Mouse (Mus musculus) embryonic facial prominence, embryonic 15.5 days (tissue): ENCODE results near the gene Catsperd. TPM values are rescaled to one million over a fixed set of nuclear protein-coding genes. Genes with fewer than 3 reads are reported as not detected.
A peak's percentile ranks its signal among the peaks of the same experiment; 100 is the strongest.
"Not testable (repeated sequence)": the region's sequence is repeated elsewhere in the genome, so short reads cannot be mapped to it uniquely, and the experiment has no call there.

Experiments
- ATAC-seq: fragments of 200-750 bp; cut with Nextera tagmentation; 2 replicates; pipeline ENCODE4 v1.8.0; 2017; ENCODE audit warnings: low read depth, moderate TSS enrichment; ENCODE audit not compliant: insufficient number of reproducible peaks, low FRiP score, low TSS enrichment
- H3K27ac ChIP-seq: fragments of 300-500 bp; sonication (generic); replicated peaks from 2 replicates; pipeline ENCODE4 v1.5.1; 2015; ENCODE audit warnings: mild to moderate bottlenecking, inconsistent platforms
- H3K27me3 ChIP-seq: fragments of 300-500 bp; sonication (generic); 2 replicates; pipeline ENCODE4 v1.6.1; 2015; ENCODE audit warnings: inconsistent platforms
- H3K36me3 ChIP-seq: fragments of 300-500 bp; sonication (generic); 2 replicates; pipeline ENCODE4 v1.6.1; 2015; ENCODE audit warnings: mild to moderate bottlenecking, inconsistent platforms
- H3K4me1 ChIP-seq: fragments of 300-500 bp; sonication (generic); 2 replicates; pipeline ENCODE4 v1.6.1; 2015; ENCODE audit warnings: inconsistent platforms
- H3K4me2 ChIP-seq: fragments of 300-500 bp; sonication (generic); replicated peaks from 2 replicates; pipeline ENCODE4 v1.6.1; 2015; ENCODE audit warnings: mild to moderate bottlenecking, inconsistent platforms
- H3K4me3 ChIP-seq: fragments of 300-500 bp; sonication (generic); replicated peaks from 2 replicates; pipeline ENCODE4 v1.5.1; 2015; ENCODE audit warnings: mild to moderate bottlenecking, inconsistent platforms
- H3K9ac ChIP-seq: fragments of 300-500 bp; sonication (generic); 2 replicates; pipeline ENCODE4 v1.6.1; 2015; ENCODE audit warnings: inconsistent platforms
- H3K9me3 ChIP-seq: fragments of 300-500 bp; sonication (generic); replicated peaks from 2 replicates; pipeline ENCODE4 v1.6.1; 2016; ENCODE audit warnings: inconsistent platforms
- WGBS: fragments of 180-500 bp; shearing (Covaris S2); methylation state at CpG from one replicate; pipeline ENCODE4 v1.1.7; 2015; 5-methylcytosine and 5-hydroxymethylcytosine counted together
- polyA plus RNA-seq: library from polyadenylated mRNA; unstranded; fragments of >200 nt; fragmentation: Nextera tagmentation; extraction: Ambion mirVana; gene quantifications from 2 replicates; pipeline ENCODE4 v1.2.1, GENCODE M21; 2015

The Catsperd gene
- polyA plus RNA-seq, 1 experiment from 2014 or later: 1.0 TPM

GRCm38 (mm10) chr17:56603186-56604069 is 24.5 kb upstream of the Catsperd start:
- Histone ChIP-seq H3K4me1 (peaks cover 6% of the 10 kb centered on the region), H3K9me3 (no peaks in the 10 kb centered on the region), H3K36me3 (peaks cover 86% of the 10 kb centered on the region), H3K27ac (no peak overlapping the region), H3K4me3 (no peak overlapping the region), H3K27me3 (no peaks in the 10 kb centered on the region), H3K9ac (no peak overlapping the region), H3K4me2 (no peak overlapping the region)
- 94% methylated on average over 28 of the region's 28 CpGs for WGBS
- no peak for ATAC-seq

DNA sequence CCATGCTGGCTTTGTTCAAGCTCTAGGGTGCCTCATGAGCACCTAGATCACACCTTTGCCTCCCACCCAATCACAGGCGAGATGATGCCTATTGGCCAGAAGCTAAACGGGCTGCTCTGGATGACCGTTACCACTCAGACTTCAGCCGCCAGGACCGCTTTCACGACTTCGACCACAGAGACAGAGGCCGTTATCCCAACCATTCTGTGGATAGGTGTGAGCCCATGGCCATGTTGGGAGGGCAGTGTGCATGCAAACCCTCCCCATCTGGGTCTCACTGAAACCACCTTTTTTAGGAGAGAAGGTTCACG is 23.9 kb upstream of the Catsperd start:
- no peaks in the 10 kb centered on the region for H3K9me3 ChIP-seq
- WGBS: 91% methylated on average over 9 of the region's 9 CpGs
- H3K36me3 ChIP-seq: peaks cover 86% of the 10 kb centered on the region
- no peak overlapping the region for H3K4me2 ChIP-seq
- H3K4me1 ChIP-seq: peaks cover 12% of the 10 kb centered on the region
- no peak overlapping the region for H3K27ac ChIP-seq
- no peaks in the 10 kb centered on the region for H3K27me3 ChIP-seq
- H3K9ac ChIP-seq: no peak overlapping the region
- no peak for ATAC-seq
- no peak overlapping the region for H3K4me3 ChIP-seq

- H3K4me1 ChIP-seq: peaks cover 13% of the 10 kb centered on the region
- no peaks in the 10 kb centered on the region for H3K9me3 ChIP-seq
- H3K4me2 ChIP-seq: no peak overlapping the region
- no peaks in the 10 kb centered on the region for H3K27me3 ChIP-seq
- no peak overlapping the region for H3K27ac ChIP-seq
- WGBS: 81% methylated on average over 3 of the region's 3 CpGs
- no peak overlapping the region for H3K4me3 ChIP-seq
- no peak for ATAC-seq
- no peak overlapping the region for H3K9ac ChIP-seq
- H3K36me3 ChIP-seq: peaks cover 83% of the 10 kb centered on the region
These were observed 23.5 kb upstream of the Catsperd start for GRCm38 (mm10) chr17:56604422-56604821.

GRCm38 (mm10) chr17:56605431-56605830 is 22.5 kb upstream of the Catsperd start:
- WGBS: 83% methylated on average over 9 of the region's 9 CpGs
- no peaks in the 10 kb centered on the region for H3K27me3 ChIP-seq
- no peak overlapping the region for H3K4me3 ChIP-seq
- ATAC-seq: no peak
- peaks cover 18% of the 10 kb centered on the region for H3K4me1 ChIP-seq
- H3K9ac ChIP-seq: no peak overlapping the region
- no peak overlapping the region for H3K27ac ChIP-seq
- H3K9me3 ChIP-seq: no peaks in the 10 kb centered on the region
- no peak overlapping the region for H3K4me2 ChIP-seq
- H3K36me3 ChIP-seq: peaks cover 73% of the 10 kb centered on the region

DNA sequence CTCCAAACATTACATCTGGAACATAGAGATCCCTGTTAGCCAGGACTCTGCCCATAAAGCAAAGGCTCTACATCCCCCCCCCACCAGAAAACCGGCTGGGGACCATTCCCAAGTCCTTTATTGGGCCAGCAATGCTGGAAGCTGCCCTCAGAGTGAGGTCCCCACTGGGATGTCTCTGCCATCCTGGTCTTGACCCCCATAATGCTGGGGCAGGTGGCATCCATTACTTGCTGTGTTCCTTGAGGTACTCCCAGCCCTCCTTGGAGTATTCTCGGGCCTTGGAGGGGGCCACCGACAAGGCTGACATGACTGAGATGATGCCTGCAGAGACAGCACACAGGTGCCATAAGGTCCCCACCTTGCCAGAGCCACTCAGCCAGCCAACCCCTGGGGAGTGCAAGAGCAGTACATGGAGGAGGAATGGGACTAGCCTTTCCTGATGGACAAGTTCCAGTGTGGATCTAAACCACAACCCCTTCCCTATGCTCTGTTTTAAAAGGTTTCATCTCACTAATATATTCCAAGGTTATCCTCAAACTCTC is 20.4 kb upstream of the Catsperd start:
- Histone ChIP-seq H3K4me2 (no peak overlapping the region), H3K9ac (no peak overlapping the region), H3K36me3 (peaks cover 52% of the 10 kb centered on the region), H3K4me3 (no peak overlapping the region), H3K27me3 (no peaks in the 10 kb centered on the region), H3K27ac (no peak overlapping the region), H3K9me3 (no peaks in the 10 kb centered on the region), H3K4me1 (peaks cover 21% of the 10 kb centered on the region)
- ATAC-seq: no peak
- WGBS: 57% methylated on average over 3 of the region's 3 CpGs

DNA sequence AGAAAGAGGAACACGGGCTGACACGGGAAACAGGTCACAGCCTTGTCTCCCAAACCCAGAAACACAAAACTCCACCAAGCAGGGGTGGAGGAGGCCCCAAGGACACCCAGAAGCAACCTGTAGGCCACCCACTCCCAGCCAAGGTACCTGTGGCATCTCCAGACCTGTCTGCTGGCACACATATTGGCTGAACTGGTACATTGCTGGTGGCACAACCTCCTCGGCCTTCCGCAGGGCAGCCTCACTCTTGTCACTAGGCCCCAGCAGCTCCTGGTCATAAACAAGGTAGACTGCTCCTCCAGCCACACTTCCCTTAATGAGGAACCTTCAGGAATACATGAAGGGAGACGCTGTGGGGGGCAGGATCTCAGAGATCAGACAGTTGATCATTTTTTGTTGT is 19.2 kb upstream of the Catsperd start:
- Histone ChIP-seq H3K4me1 (peaks cover 21% of the 10 kb centered on the region), H3K9me3 (no peaks in the 10 kb centered on the region), H3K27ac (peak overlapping the region; percentile 73), H3K4me2 (peak overlapping the region; percentile 81), H3K9ac (peak overlapping the region; percentile 53), H3K36me3 (peaks cover 41% of the 10 kb centered on the region), H3K27me3 (no peaks in the 10 kb centered on the region), H3K4me3 (peak overlapping the region; percentile 52)
- ATAC-seq: no peak
- 50% methylated on average over 5 of the region's 5 CpGs for WGBS

- Histone ChIP-seq H3K9ac (peak within 1 kb of the TSS; percentile 53), H3K27ac (peak within 1 kb of the TSS; percentile 73), H3K9me3 (no peaks in the 10 kb centered on the region), H3K27me3 (no peaks in the 10 kb centered on the region), H3K4me1 (peaks cover 26% of the 10 kb centered on the region), H3K4me2 (peak within 1 kb of the TSS; percentile 81), H3K36me3 (peaks cover 37% of the 10 kb centered on the region), H3K4me3 (peak within 1 kb of the TSS; percentile 52)
- ATAC-seq: peak; percentile 86
- under 1% methylated on average over 44 of the region's 44 CpGs for WGBS
These were observed 18.3 kb upstream of the Catsperd start, which contains the start of gene 2410015M20Rik for GRCm38 (mm10) chr17:56609452-56610171. Gene 2410015M20Rik, minus strand, starts transcription at chr17:56609771.

DNA sequence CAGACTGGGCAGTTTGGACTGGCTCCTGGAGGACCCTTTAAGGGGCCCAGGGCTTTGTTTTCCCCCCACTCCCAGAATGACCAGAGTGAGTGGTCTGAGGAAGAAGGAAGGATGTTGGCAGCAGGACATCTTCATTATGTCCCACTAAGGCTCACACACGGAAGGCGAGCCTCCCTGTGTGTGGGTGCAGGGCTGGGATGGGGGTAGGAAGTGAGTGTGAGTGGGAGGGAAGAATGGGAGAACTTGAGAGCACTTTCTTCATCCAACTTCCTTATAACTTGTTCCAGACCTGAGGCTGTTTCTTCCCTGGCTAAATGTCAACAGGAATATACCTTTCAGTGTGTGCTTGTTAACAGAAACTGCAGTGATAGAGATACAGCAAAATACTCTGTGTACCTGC is 16.6 kb upstream of the Catsperd start:
- peaks cover 37% of the 10 kb centered on the region for H3K36me3 ChIP-seq
- H3K9me3 ChIP-seq: no peaks in the 10 kb centered on the region
- 74% methylated on average over 2 of the region's 2 CpGs for WGBS
- ATAC-seq: no peak
- H3K9ac ChIP-seq: no peak overlapping the region
- H3K4me1 ChIP-seq: peaks cover 42% of the 10 kb centered on the region
- no peak overlapping the region for H3K27ac ChIP-seq
- H3K4me3 ChIP-seq: no peak overlapping the region
- no peak overlapping the region for H3K4me2 ChIP-seq
- no peaks in the 10 kb centered on the region for H3K27me3 ChIP-seq

- ATAC-seq: no peak
- Histone ChIP-seq H3K4me3 (no peak overlapping the region), H3K9ac (no peak overlapping the region), H3K27me3 (no peaks in the 10 kb centered on the region), H3K9me3 (no peaks in the 10 kb centered on the region), H3K4me1 (peaks cover 42% of the 10 kb centered on the region), H3K36me3 (peaks cover 37% of the 10 kb centered on the region), H3K4me2 (no peak overlapping the region), H3K27ac (no peak overlapping the region)
- WGBS: 18% methylated on average over 14 of the region's 14 CpGs
These were observed 15.9 kb upstream of the Catsperd start for GRCm38 (mm10) chr17:56611861-56612564.

DNA sequence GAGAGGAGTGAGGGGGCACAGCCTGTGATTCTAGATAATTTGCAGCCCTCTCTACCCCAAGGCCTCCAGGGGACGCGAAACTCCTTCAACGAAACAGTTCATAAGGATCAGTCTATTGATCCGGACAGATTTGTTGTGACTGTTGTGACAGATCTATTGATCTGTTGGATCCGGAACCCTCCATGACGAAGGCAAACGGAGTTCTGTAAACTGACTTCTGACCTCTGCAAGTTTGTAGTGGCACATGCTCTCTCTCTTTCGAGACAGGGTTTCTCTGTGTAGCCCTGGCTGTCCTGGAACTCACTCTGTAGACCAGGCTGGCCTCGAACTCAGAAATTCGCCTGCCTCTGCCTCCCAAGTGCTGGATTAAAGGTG is 15.4 kb upstream of the Catsperd start:
- H3K27me3 ChIP-seq, H3K4me3 ChIP-seq, ATAC-seq, H3K9ac ChIP-seq, H3K9me3 ChIP-seq, H3K4me2 ChIP-seq, H3K27ac ChIP-seq: not testable (repeated sequence)
- Histone ChIP-seq H3K36me3 (peaks cover 37% of the 10 kb centered on the region), H3K4me1 (peaks cover 40% of the 10 kb centered on the region)
- WGBS: 77% methylated on average over 10 of the region's 10 CpGs
